Mouse (Mus musculus): ENCODE data around the gene Nop2. TPM values are rescaled to one million over a fixed set of nuclear protein-coding genes. Genes with fewer than 3 reads are reported as not detected.

Nop2 gene
- polyA plus RNA-seq (2012; fragmentation: generic; extraction: Trizol), result 55.4 TPM

DNA sequence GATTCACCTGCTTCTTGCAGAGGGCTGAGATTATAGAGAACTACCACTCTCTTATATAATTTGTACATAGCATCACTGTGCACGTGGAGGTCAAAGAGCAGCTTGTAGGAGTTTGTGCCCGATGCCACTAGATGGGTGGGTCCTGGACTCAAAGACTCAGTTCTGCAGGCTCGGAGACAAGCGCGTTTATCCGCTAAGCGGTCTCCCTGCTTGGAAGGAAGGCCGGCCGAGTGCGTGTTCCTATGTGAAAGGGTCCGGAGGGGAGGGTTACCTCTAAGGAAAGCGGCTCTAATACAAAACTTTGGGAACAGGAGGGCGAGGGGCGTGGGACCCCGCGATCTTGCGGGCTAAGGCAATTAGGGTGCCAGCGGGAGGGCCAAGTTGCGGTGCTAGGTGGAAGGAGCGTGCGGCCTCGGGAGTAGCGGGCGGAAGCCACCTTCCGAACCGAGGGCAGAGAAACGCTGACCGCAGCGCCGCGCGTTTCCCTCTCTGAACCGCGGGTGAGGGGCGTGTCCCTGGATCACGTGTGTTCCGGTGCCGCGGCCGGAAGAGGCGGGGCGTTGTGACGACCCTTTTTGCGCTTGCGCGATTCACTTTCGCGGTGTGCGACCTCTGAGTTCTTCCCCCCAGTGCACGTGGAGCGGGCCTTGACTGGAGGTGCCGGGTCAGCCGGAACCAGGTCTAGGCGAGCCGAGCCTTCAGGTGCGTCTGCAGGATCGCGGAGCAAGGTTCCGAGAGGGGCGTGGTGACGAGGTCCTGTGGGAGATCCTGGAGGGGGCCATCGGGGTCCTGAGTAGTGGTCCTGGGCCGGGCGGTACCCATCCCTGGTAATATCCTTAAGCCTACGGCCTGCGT is at the start of gene Nop2:
Nop2 (plus strand) TSS at position 608 of the 855 bp plus-strand sequence.
- Histone ChIP-seq H3K79me2 (ENCODE audit: control insufficient read depth, insufficient read depth) (peaks cover 35% of the 10 kb centered on the region), H3K27me3 (ENCODE audit: control insufficient read depth, insufficient read depth, insufficient read length) (no peaks in the 10 kb centered on the region)
- TF ChIP-seq SRF (IDR thresholded peaks at IDR 0.05; ENCODE audit: control insufficient read depth, insufficient read length, low read depth) (peak; percentile 45), USF1 (IDR thresholded peaks at IDR 0.05; ENCODE audit: low read depth) (peak; percentile 89), MAX (IDR thresholded peaks at IDR 0.05; ENCODE audit: low read depth) (peak; percentile 75), MYOG (IDR thresholded peaks at IDR 0.05; ENCODE audit: control insufficient read depth in 1 of 3, insufficient read depth in 1 of 3, insufficient read length in 2 of 3, low read depth in 2 of 3) (no peak), MYOD1 (IDR thresholded peaks at IDR 0.05; ENCODE audit: control insufficient read depth in 1 of 3, insufficient read length in 2 of 3, low read depth in 2 of 3) (no peak), POLR2AphosphoS2 (IDR thresholded peaks at IDR 0.05; ENCODE audit: insufficient read length, low read depth) (peak; percentile 99), POLR2A (IDR thresholded peaks at IDR 0.05; ENCODE audit: insufficient read length, low read depth) (peak; percentile 95), E2F4 (IDR thresholded peaks at IDR 0.05; ENCODE audit: insufficient read depth) (no peak)

DNA sequence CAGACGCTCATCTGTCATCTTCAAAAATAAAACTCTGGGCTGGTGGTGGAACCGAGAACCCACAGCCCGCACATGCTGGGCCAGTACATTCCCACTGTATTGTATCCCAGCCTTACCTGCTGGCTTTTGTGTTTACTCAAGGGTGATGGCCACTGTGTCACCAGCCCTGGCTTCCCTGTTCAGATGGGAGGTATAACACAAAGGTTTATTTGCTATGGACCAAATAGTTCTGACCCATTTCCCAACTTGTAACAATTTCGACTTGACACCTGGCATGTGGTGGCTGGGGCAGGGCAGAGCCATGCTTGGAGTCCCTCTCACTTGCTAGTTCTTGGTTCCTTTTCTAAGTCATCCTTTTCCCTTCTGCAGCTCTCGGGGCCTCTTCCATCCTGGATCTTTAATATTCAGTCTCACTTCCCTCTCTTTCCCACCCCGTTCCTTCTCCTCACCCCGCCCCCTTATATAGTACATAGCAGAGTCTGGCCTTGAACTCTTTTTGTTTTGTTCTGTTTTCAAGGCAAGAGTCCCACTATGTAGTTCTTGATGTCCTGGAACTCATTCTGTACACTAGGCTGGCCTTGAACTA is 48.8 kb upstream of the Nop2 start:
- TF ChIP-seq SRF (IDR thresholded peaks at IDR 0.05; ENCODE audit: control insufficient read depth, insufficient read length, low read depth) (no peak), USF1 (IDR thresholded peaks at IDR 0.05; ENCODE audit: low read depth) (no peak)
- no peak overlapping the region for H3K4me3 ChIP-seq
- no peak overlapping the region for H3ac ChIP-seq (ENCODE audit: control insufficient read depth, insufficient read length)
- H3K36me3 ChIP-seq (ENCODE audit: control insufficient read depth, insufficient read depth), result no peaks in the 10 kb centered on the region
- no peaks in the 10 kb centered on the region for H3K79me2 ChIP-seq (ENCODE audit: control insufficient read depth, insufficient read depth)
- no peak overlapping the region for H3K4me2 ChIP-seq (ENCODE audit: low read depth)
- H3K27me3 ChIP-seq (ENCODE audit: control insufficient read depth, insufficient read depth, insufficient read length), result peaks cover 11% of the 10 kb centered on the region

More for the DNA sequence above, at the start of gene Nop2:
- Histone ChIP-seq H3K36me3 (ENCODE audit: control insufficient read depth, insufficient read depth) (peaks cover 39% of the 10 kb centered on the region), H3K4me2 (ENCODE audit: low read depth) (peak within 1 kb of the TSS; percentile 95), H3K4me3 (peak within 1 kb of the TSS; percentile 99), H3ac (ENCODE audit: control insufficient read depth, insufficient read length) (peak within 1 kb of the TSS; percentile 67)

DNA sequence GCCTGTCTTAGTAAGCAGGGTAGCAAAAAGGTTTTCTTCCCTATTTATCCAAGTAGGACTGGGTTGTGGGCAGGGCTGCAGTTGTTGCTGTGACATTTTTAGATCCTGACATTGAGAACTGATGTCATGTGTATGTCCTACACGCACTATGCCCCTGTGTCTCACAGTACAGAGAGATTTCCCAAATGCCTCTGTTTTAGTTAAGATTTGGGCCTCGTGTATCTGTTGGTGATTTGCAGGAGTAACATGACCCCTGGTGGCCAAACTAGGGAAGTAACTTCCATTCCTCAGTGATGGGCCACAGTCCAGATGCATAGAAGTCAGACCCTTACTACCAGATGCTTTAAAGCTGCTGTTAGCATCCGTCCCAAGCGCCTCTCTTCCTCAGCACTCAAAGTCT is 47.3 kb upstream of the Nop2 start:
- TF ChIP-seq MYOD1 (IDR thresholded peaks at IDR 0.05; ENCODE audit: control insufficient read depth in 1 of 3, insufficient read length in 2 of 3, low read depth in 2 of 3) (no peak), REST (IDR thresholded peaks at IDR 0.05; ENCODE audit: insufficient read depth, insufficient read length) (no peak), TCF3 (IDR thresholded peaks at IDR 0.05; ENCODE audit: insufficient read length, low read depth) (no peak), POLR2A (IDR thresholded peaks at IDR 0.05; ENCODE audit: insufficient read length, low read depth) (no peak), MAX (IDR thresholded peaks at IDR 0.05; ENCODE audit: low read depth) (no peak), TCF12 (IDR thresholded peaks at IDR 0.05; ENCODE audit: insufficient read depth, poor library complexity, severe bottlenecking) (no peak), SRF (IDR thresholded peaks at IDR 0.05; ENCODE audit: control insufficient read depth, insufficient read length, low read depth) (no peak), USF1 (IDR thresholded peaks at IDR 0.05; ENCODE audit: low read depth) (no peak), POLR2AphosphoS2 (IDR thresholded peaks at IDR 0.05; ENCODE audit: insufficient read length, low read depth) (no peak), CEBPB (IDR thresholded peaks at IDR 0.05; ENCODE audit: insufficient read depth, poor library complexity, severe bottlenecking) (no peak), E2F4 (IDR thresholded peaks at IDR 0.05; ENCODE audit: insufficient read depth) (no peak), MYOG (IDR thresholded peaks at IDR 0.05; ENCODE audit: control insufficient read depth in 1 of 3, insufficient read depth in 1 of 3, insufficient read length in 2 of 3, low read depth in 2 of 3) (no peak)
- H3K79me2 ChIP-seq (ENCODE audit: control insufficient read depth, insufficient read depth), result no peaks in the 10 kb centered on the region
- H3K4me3 ChIP-seq, result no peak overlapping the region
- no peak overlapping the region for H3ac ChIP-seq (ENCODE audit: control insufficient read depth, insufficient read length)
- H3K4me2 ChIP-seq (ENCODE audit: low read depth), result peak overlapping the region; percentile 36
- H3K27me3 ChIP-seq (ENCODE audit: control insufficient read depth, insufficient read depth, insufficient read length), result peaks cover 5% of the 10 kb centered on the region
- no peaks in the 10 kb centered on the region for H3K36me3 ChIP-seq (ENCODE audit: control insufficient read depth, insufficient read depth)

DNA sequence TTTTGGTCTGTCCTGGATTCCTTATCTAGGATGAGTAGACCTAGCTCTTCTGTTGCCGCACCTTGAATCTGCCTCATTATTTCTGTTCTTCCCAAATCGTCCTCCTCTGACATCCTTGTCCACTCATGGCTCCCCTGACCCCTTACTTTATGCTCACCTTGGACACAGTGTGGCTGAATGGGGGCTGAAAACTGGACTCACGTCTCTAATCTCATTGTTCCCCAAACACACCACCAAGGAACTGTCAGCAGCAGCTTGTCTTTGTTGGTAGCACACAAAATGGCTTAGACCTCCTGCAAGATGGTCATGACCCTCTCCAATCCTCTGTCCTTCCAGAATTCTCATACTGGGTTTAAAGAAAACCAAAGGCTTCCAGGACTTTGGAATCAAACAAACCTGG is 43.8 kb upstream of the Nop2 start:
- Histone ChIP-seq H3K27me3 (ENCODE audit: control insufficient read depth, insufficient read depth, insufficient read length) (no peaks in the 10 kb centered on the region), H3K36me3 (ENCODE audit: control insufficient read depth, insufficient read depth) (no peaks in the 10 kb centered on the region), H3K4me2 (ENCODE audit: low read depth) (no peak overlapping the region), H3K79me2 (ENCODE audit: control insufficient read depth, insufficient read depth) (no peaks in the 10 kb centered on the region), H3ac (ENCODE audit: control insufficient read depth, insufficient read length) (no peak overlapping the region), H3K4me3 (no peak overlapping the region)
- TF ChIP-seq REST (IDR thresholded peaks at IDR 0.05; ENCODE audit: insufficient read depth, insufficient read length) (no peak), USF1 (IDR thresholded peaks at IDR 0.05; ENCODE audit: low read depth) (no peak), TCF12 (IDR thresholded peaks at IDR 0.05; ENCODE audit: insufficient read depth, poor library complexity, severe bottlenecking) (no peak), MYOG (IDR thresholded peaks at IDR 0.05; ENCODE audit: control insufficient read depth in 1 of 3, insufficient read depth in 1 of 3, insufficient read length in 2 of 3, low read depth in 2 of 3) (no peak), POLR2AphosphoS2 (IDR thresholded peaks at IDR 0.05; ENCODE audit: insufficient read length, low read depth) (no peak), SRF (IDR thresholded peaks at IDR 0.05; ENCODE audit: control insufficient read depth, insufficient read length, low read depth) (no peak), MAX (IDR thresholded peaks at IDR 0.05; ENCODE audit: low read depth) (no peak), CEBPB (IDR thresholded peaks at IDR 0.05; ENCODE audit: insufficient read depth, poor library complexity, severe bottlenecking) (no peak), TCF3 (IDR thresholded peaks at IDR 0.05; ENCODE audit: insufficient read length, low read depth) (no peak), E2F4 (IDR thresholded peaks at IDR 0.05; ENCODE audit: insufficient read depth) (no peak), POLR2A (IDR thresholded peaks at IDR 0.05; ENCODE audit: insufficient read length, low read depth) (no peak), MYOD1 (IDR thresholded peaks at IDR 0.05; ENCODE audit: control insufficient read depth in 1 of 3, insufficient read length in 2 of 3, low read depth in 2 of 3) (no peak)

Measured in myocyte (in vitro differentiated cells).